31 mouse cellular contexts compared by ENCODE assay signal in the genomic region with DNA sequence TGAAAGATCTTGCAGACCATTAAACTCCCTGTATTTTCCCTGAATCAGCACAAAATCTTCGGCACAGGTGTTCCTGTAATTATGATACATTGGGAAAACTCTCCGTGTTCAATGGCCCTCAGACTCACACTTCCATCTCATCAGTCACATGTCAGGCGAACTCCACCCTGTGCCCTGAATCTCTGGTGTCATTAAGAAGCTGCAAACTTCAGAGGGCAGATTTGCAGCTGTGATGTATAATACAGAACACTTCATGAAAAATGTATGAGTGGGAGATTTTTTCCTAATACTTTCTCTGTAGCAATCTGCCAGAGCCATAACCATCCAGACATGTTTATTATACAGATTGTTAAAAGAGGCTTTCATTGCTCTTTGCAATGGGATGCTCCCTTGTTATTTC.
A peak's percentile ranks its signal among the peaks of the same experiment; 100 is the strongest.
DNase-seq lines count a peak whose midpoint lies in the region; ATAC-seq lines count a peak whose summit lies in the region.
"Had no signal": no experiment of that assay in that cellular context is flagged by ENCODE, and none has a peak within 500 bp of the region (broad histone marks: within the 10 kb centered on the region; RNA-seq: fewer than 3 reads in every experiment).

No protein-coding gene starts in this region.

- no peak overlapping the region for H3K9ac ChIP-seq in hindbrain, embryonic 11.5 days (ENCODE audit: low read depth, low read length)
- H3K9ac ChIP-seq in hindbrain, embryonic 16.5 days (ENCODE audit: low read depth, low read length): no peak overlapping the region
- H3K9ac ChIP-seq in midbrain, embryonic 12.5 days (replicated peaks): no peak overlapping the region
- H3K9ac ChIP-seq in midbrain, embryonic 15.5 days: no peak overlapping the region
- no peak overlapping the region for H3K9ac ChIP-seq in midbrain, embryonic 13.5 days (replicated peaks)
- H3K9ac ChIP-seq: embryonic facial prominence, embryonic 15.5 days; forebrain, embryonic 15.5 days; heart, embryonic 13.5 days; intestine, embryonic 15.5 days; liver, embryonic 12.5 days; liver, postnatal 0 days; neural tube, embryonic 12.5 days had no signal

- no peaks in the 10 kb centered on the region for H3K9me3 ChIP-seq in hindbrain, embryonic 11.5 days (ENCODE audit: control insufficient read depth, low read length)
- H3K9me3 ChIP-seq in hindbrain, embryonic 16.5 days (ENCODE audit: control insufficient read depth, low read length): no peaks in the 10 kb centered on the region
- H3K9me3 ChIP-seq in midbrain, embryonic 12.5 days: no peaks in the 10 kb centered on the region
- H3K9me3 ChIP-seq in midbrain, embryonic 15.5 days: no peaks in the 10 kb centered on the region
- no peaks in the 10 kb centered on the region for H3K9me3 ChIP-seq in midbrain, embryonic 13.5 days
- H3K9me3 ChIP-seq: embryonic facial prominence, embryonic 10.5 days; embryonic facial prominence, embryonic 15.5 days; forebrain, embryonic 15.5 days; heart, embryonic 13.5 days; intestine, embryonic 15.5 days; liver, embryonic 12.5 days; neural tube, embryonic 12.5 days had no signal

- ATAC-seq in hindbrain, embryonic 11.5 days (ENCODE audit: low FRiP score): peak; percentile 59
- ATAC-seq in hindbrain, embryonic 16.5 days: no peak
- peak; percentile 54 for ATAC-seq in midbrain, embryonic 12.5 days (ENCODE audit: low FRiP score, low read depth)
- no peak; the same call in 1 of the 2 replicates for ATAC-seq in midbrain, embryonic 15.5 days (replicated peaks)
- ATAC-seq in midbrain, embryonic 13.5 days: peak; percentile 55
- ATAC-seq: forebrain, embryonic 15.5 days; intestine, embryonic 15.5 days; liver, embryonic 12.5 days; liver, postnatal 0 days; lung, postnatal 0 days had no signal

- H3K36me3 ChIP-seq in hindbrain, embryonic 11.5 days (ENCODE audit: control insufficient read depth, insufficient read depth, low read length): no peaks in the 10 kb centered on the region
- no peaks in the 10 kb centered on the region for H3K36me3 ChIP-seq in hindbrain, embryonic 16.5 days (ENCODE audit: control insufficient read depth, insufficient read depth, low read length)
- no peaks in the 10 kb centered on the region for H3K36me3 ChIP-seq in midbrain, embryonic 12.5 days
- no peaks in the 10 kb centered on the region for H3K36me3 ChIP-seq in midbrain, embryonic 15.5 days (replicated peaks)
- no peaks in the 10 kb centered on the region for H3K36me3 ChIP-seq in midbrain, embryonic 13.5 days
- H3K36me3 ChIP-seq: embryonic facial prominence, embryonic 10.5 days; embryonic facial prominence, embryonic 15.5 days; forebrain, embryonic 15.5 days; heart, embryonic 13.5 days; intestine, embryonic 15.5 days; liver, embryonic 12.5 days; neural tube, embryonic 12.5 days had no signal

- DNase-seq in hindbrain, embryonic 11.5 days (ENCODE audit: low spot score): no peak
- DNase-seq in retina, postnatal 1 day: peak; percentile 2
- DNase-seq in left cerebral cortex, postnatal 36 days (ENCODE audit: low spot score in 2 of 2): no peak
- DNase-seq in adrenal gland, postnatal 14 days: no peak
- DNase-seq: adrenal gland, postnatal 25 days; cerebellum, adult 2 months; cerebellum, postnatal 25 days; heart, adult 2 months; heart, postnatal 10 days; kidney, adult 2 months; kidney, postnatal 4 days; left cerebral cortex, postnatal 4 days; liver, postnatal 0 days; right cerebral cortex, postnatal 25 days; thymus, adult 18-20 months; thymus, postnatal 25 days had no signal

- H3K27ac ChIP-seq in hindbrain, embryonic 11.5 days (ENCODE audit: low read depth, low read length): no peak overlapping the region
- H3K27ac ChIP-seq in hindbrain, embryonic 16.5 days (ENCODE audit: low read depth, low read length): no peak overlapping the region
- no peak overlapping the region for H3K27ac ChIP-seq in midbrain, embryonic 12.5 days (replicated peaks)
- no peak overlapping the region for H3K27ac ChIP-seq in midbrain, embryonic 15.5 days
- no peak overlapping the region for H3K27ac ChIP-seq in midbrain, embryonic 13.5 days
- H3K27ac ChIP-seq: embryonic facial prominence, embryonic 10.5 days; embryonic facial prominence, embryonic 15.5 days; forebrain, embryonic 15.5 days; heart, adult 2 months; heart, embryonic 13.5 days; intestine, embryonic 15.5 days; liver, embryonic 12.5 days; macrophage; neural tube, embryonic 12.5 days; stomach, postnatal 0 days had no signal

- no peaks in the 10 kb centered on the region for H3K27me3 ChIP-seq in hindbrain, embryonic 11.5 days (ENCODE audit: control insufficient read depth, insufficient read depth, low read length)
- H3K27me3 ChIP-seq in hindbrain, embryonic 16.5 days (replicated peaks; ENCODE audit: control insufficient read depth, insufficient read depth, low read length): no peaks in the 10 kb centered on the region
- H3K27me3 ChIP-seq in midbrain, embryonic 12.5 days: no peaks in the 10 kb centered on the region
- no peaks in the 10 kb centered on the region for H3K27me3 ChIP-seq in midbrain, embryonic 15.5 days (replicated peaks)
- H3K27me3 ChIP-seq in midbrain, embryonic 13.5 days: no peaks in the 10 kb centered on the region
- H3K27me3 ChIP-seq: embryonic facial prominence, embryonic 15.5 days; forebrain, embryonic 15.5 days; heart, embryonic 13.5 days; intestine, embryonic 15.5 days; liver, embryonic 12.5 days; neural tube, embryonic 12.5 days had no signal

- no peak overlapping the region for H3K4me3 ChIP-seq in hindbrain, embryonic 11.5 days (ENCODE audit: low read depth, low read length)
- no peak overlapping the region for H3K4me3 ChIP-seq in hindbrain, embryonic 16.5 days (ENCODE audit: low read length)
- H3K4me3 ChIP-seq in midbrain, embryonic 12.5 days: no peak overlapping the region
- H3K4me3 ChIP-seq in midbrain, embryonic 15.5 days: no peak overlapping the region
- no peak overlapping the region for H3K4me3 ChIP-seq in midbrain, embryonic 13.5 days (replicated peaks)
- H3K4me3 ChIP-seq: embryonic facial prominence, embryonic 10.5 days; embryonic facial prominence, embryonic 15.5 days; forebrain, embryonic 15.5 days; heart, adult 2 months; heart, embryonic 13.5 days; intestine, embryonic 15.5 days; liver, embryonic 12.5 days; myocyte; neural tube, embryonic 12.5 days had no signal

- intact Hi-C loops in left cerebral cortex, postnatal 36 days (cut with DNase I): no loop called here

- no peaks in the 10 kb centered on the region for H3K4me1 ChIP-seq in hindbrain, embryonic 11.5 days (replicated peaks; ENCODE audit: control insufficient read depth, insufficient read depth, low read length)
- H3K4me1 ChIP-seq in hindbrain, embryonic 16.5 days (ENCODE audit: control insufficient read depth, insufficient read depth, low read depth, low read length): no peaks in the 10 kb centered on the region
- no peaks in the 10 kb centered on the region for H3K4me1 ChIP-seq in midbrain, embryonic 12.5 days
- no peaks in the 10 kb centered on the region for H3K4me1 ChIP-seq in midbrain, embryonic 15.5 days
- no peaks in the 10 kb centered on the region for H3K4me1 ChIP-seq in midbrain, embryonic 13.5 days (replicated peaks)
- H3K4me1 ChIP-seq: embryonic facial prominence, embryonic 10.5 days; embryonic facial prominence, embryonic 15.5 days; forebrain, embryonic 15.5 days; heart, embryonic 13.5 days; intestine, embryonic 15.5 days; liver, embryonic 12.5 days; neural tube, embryonic 12.5 days had no signal

- WGBS in hindbrain, embryonic 11.5 days: 70% methylated on average over 3 of the region's 3 CpGs
- 66% methylated on average over 3 of the region's 3 CpGs for WGBS in hindbrain, embryonic 16.5 days
- 67% methylated on average over 3 of the region's 3 CpGs for WGBS in midbrain, embryonic 12.5 days
- WGBS in midbrain, embryonic 15.5 days: 43% methylated on average over 3 of the region's 3 CpGs
- WGBS in midbrain, embryonic 13.5 days: 52% methylated on average over 3 of the region's 3 CpGs

- H3K4me2 ChIP-seq in hindbrain, embryonic 11.5 days (replicated peaks; ENCODE audit: low read depth, low read length): no peak overlapping the region
- H3K4me2 ChIP-seq in hindbrain, embryonic 16.5 days (ENCODE audit: low read length): no peak overlapping the region
- no peak overlapping the region for H3K4me2 ChIP-seq in midbrain, embryonic 12.5 days (replicated peaks)
- H3K4me2 ChIP-seq in midbrain, embryonic 15.5 days: no peak overlapping the region
- H3K4me2 ChIP-seq in midbrain, embryonic 13.5 days (replicated peaks): no peak overlapping the region
- H3K4me2 ChIP-seq: embryonic facial prominence, embryonic 15.5 days; forebrain, embryonic 15.5 days; heart, embryonic 13.5 days; intestine, embryonic 15.5 days; liver, embryonic 12.5 days; neural tube, embryonic 12.5 days had no signal

Comparison
In these comparisons a context has a peak if more than half of its experiments do, and no peak if none do; other contexts are left out.
1. ATAC-seq: peak in hindbrain, embryonic 11.5 days (single experiment), midbrain, embryonic 12.5 days (single experiment) and midbrain, embryonic 13.5 days (single experiment); none in hindbrain, embryonic 16.5 days (single experiment) and midbrain, embryonic 15.5 days (single experiment).